Mouse (Mus musculus): Measurements from ENCODE around the gene Impdh1. TPM values are rescaled to one million over a fixed set of nuclear protein-coding genes. Genes with fewer than 3 reads are reported as not detected.

Gene Impdh1
- total RNA-seq (2023; ENCODE audit: inconsistent age): 50.0 to 66.5 TPM (median 62.4 TPM) in 4 replicates

DNA sequence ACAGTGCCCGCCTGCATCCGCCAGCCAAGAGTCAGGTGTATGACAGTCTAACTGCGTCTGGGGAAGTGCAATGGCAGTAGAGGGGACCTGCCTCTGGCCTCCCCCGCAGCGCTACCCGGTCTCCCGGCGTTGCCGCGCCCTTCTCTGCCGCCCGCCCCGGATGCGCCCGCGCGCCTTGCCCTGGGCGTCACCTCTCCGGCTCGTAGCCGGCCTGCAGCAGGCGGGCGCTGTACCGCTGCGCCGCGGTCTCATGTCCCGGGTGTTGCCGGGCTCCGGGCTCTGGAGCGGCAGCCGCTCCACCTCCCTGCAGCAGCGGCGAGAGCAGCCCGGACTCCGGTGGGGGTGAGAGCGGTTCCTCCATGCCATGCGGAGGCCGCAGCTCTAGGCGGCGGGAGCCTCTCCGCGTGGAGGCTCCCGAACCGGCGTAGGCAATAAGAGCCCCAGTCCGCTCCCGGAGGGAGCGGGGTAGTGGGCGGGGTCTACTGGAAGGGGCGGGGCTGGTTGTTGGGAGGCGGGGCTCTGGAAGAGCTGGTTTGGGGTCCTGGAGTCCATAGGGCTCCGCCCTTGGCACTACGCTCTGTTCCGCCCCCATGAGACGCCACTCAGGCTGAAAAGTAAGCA lies at the start of gene Impdh1:
Gene Impdh1 (minus strand): TSS at position 484 of the 621 bp plus-strand sequence.

DNA sequence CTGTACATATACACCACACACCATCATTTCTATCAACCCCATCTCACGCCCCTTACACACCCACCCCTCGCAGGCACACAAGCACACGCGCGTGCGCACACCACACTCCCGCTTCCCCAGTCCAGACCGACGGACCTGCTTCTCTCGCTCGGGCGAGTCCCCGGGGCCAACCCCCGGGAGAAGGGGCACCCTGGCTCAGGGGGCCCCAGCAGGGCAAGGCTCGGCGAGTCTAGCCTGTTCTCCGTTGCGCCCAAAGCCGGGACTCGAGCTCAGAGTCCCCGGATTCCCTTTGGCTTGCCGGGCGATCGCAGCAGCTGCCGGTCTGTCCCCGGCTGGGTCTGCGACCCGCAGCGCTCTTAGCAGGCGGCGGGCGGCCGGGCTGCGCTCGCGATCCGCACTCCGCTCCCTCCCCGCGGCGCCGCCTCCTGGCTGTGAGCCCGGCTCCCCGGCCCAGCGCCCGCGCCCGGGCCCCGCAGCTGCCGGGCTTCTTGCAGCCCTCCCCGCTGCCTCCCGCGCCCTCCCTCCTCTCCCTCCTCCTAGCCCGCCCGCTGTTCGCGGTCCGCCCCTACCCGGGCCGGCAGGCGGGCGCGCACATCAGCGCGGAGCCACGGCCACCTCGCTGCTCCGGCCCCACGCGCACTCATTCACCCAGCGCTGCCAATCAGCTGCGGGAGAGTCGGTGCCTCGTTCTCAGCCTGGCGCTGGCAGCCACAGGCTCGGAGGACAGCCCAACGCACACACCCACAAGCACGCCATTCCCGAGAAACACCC lies 37.1 kb downstream of the Impdh1 start, which contains the start of gene Prrt4:
Gene Prrt4 (minus strand): TSS at position 697 of the 771 bp plus-strand sequence.

DNA sequence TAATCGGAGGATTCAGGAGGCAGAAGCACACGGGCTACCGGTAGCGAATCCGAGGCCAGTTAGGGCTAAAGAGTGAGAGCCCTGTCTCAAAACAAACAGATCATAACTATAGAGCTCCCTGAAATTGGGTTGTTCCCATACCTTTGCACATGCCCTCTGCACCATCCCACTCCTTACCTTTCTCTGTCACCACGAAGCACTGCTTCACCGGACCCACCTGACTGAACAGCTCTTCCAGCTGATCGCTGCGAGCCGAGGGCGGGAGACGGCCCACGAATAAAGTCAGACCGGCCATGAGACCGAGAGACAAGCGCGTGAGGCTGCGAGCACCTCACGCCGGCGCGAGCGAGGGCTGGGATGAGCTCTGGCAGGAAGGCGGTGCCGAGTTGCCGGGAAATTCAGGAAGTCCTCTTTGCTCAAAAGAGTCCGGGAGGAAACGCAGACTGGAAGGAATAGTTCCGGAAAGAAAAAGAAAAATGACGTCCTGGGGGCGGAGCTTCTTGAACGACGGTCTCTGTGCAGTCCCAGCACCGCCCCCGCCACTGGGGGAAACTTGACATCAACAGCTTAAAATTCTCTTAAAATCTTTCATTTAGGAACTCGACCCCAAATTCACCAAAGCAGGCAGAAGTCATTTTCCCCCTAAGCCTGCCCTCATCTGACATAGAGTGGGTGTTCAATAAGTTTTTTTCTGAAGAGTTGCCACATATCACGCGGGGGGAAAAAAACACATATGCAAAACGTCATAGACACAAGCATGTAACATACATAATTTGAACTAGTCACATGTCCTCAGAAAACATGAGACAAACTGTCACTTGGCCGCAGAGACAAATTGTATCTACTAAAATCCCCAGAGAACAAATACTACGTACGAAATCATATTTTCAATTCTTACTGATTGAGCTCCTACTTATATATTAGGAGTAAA lies 51.6 kb downstream of the Impdh1 start, which contains the start of gene Rbm28:
Gene Rbm28 (minus strand): TSS at position 693 of the 931 bp plus-strand sequence.

Other genes with a start within 250 kb of the Impdh1 start
- not detected in 4 replicates for gene Lep, start 156.1 kb downstream of the Impdh1 start, total RNA-seq (2023; ENCODE audit: inconsistent age)
- 83.3 to 110 TPM (median 99.1 TPM) in 4 replicates for gene Rbm28, start 51.4 kb downstream of the Impdh1 start, total RNA-seq (2023; ENCODE audit: inconsistent age)
- gene Prrt4, start 36.8 kb downstream of the Impdh1 start, total RNA-seq (2023; ENCODE audit: inconsistent age): 0.15 to 0.35 TPM (median 0.18 TPM) in 3 of 4 replicates, not detected in the other
- gene Hilpda, start 56.1 kb upstream of the Impdh1 start, total RNA-seq (2023; ENCODE audit: inconsistent age): 19.0 to 23.3 TPM (median 19.3 TPM) in 4 replicates
- 1.4 to 2.6 TPM in 2 of 4 replicates, not detected in the others for gene Fam71f2, start 63.2 kb upstream of the Impdh1 start, total RNA-seq (2023; ENCODE audit: inconsistent age)
- not detected in 4 replicates for gene Fam71f1, start 102.8 kb upstream of the Impdh1 start, total RNA-seq (2023; ENCODE audit: inconsistent age)
- gene Calu, start 131.7 kb upstream of the Impdh1 start, total RNA-seq (2023; ENCODE audit: inconsistent age): 44.1 to 51.6 TPM (median 49.2 TPM) in 4 replicates
- not detected in 4 replicates for gene Opn1sw, start 172.1 kb upstream of the Impdh1 start, total RNA-seq (2023; ENCODE audit: inconsistent age)
- gene Ccdc136, start 179.9 kb upstream of the Impdh1 start, total RNA-seq (2023; ENCODE audit: inconsistent age): not detected in 4 replicates
- gene Flnc, start 216.9 kb upstream of the Impdh1 start, total RNA-seq (2023; ENCODE audit: inconsistent age): 0.06 TPM in 1 of 4 replicates, not detected in the others